Mouse (Mus musculus) megakaryocyte-erythroid progenitor cell, adult 5-6 weeks (primary cell): ENCODE measurements at regions not wholly inside any gene's neighbourhood (a gene's known extent, or its start where the extent isn't known, plus 50 kb on each side); places are given as distances from the start of the nearest gene placed in this dataset.
A peak's percentile ranks its signal among the peaks of the same experiment; 100 is the strongest.

Experiments
- ATAC-seq: replicated peaks from 2 replicates; pipeline ENCODE4 v1.8.0; 2016; ENCODE audit warnings: mild to moderate bottlenecking, inconsistent platforms; ENCODE audit not compliant: severe bottlenecking, poor library complexity, low FRiP score, low TSS enrichment

GRCm38 (mm10) chr3:150406086-150406485 is 1031.6 kb upstream of the Adgrl4 start:
- ATAC-seq = no peak

- no peak for ATAC-seq
Measured at GRCm38 (mm10) chr3:150415277-150415676, 1022.4 kb upstream of the Adgrl4 start.

GRCm38 (mm10) chr3:150416447-150416846 is 1021.2 kb upstream of the Adgrl4 start:
- ATAC-seq = peak; percentile 68

GRCm38 (mm10) chr3:150427965-150428364 is 1009.7 kb upstream of the Adgrl4 start:
- ATAC-seq = no peak

- ATAC-seq = no peak
Measured at GRCm38 (mm10) chr3:150431291-150431690, 1006.4 kb upstream of the Adgrl4 start.

- no peak for ATAC-seq
Measured at GRCm38 (mm10) chr3:150435199-150435598, 1002.5 kb upstream of the Adgrl4 start.

- no peak for ATAC-seq
Measured at GRCm38 (mm10) chr3:150435818-150436607, 1001.7 kb upstream of the Adgrl4 start.
